Mouse (Mus musculus): Measurements from ENCODE around the gene Ikzf3. TPM values are rescaled to one million over a fixed set of nuclear protein-coding genes. Genes with fewer than 3 reads are reported as not detected.

Gene Ikzf3
- polyA plus RNA-seq, 1 experiment from 2014 or later, result not detected

GRCm38 (mm10) chr11:98473916-98474479, 71.8 kb downstream of the Ikzf3 start:
- no peaks in the 10 kb centered on the region for H3K4me1 ChIP-seq (replicated peaks; ENCODE audit: control insufficient read depth, insufficient read depth, low read length)
- no peaks in the 10 kb centered on the region for H3K36me3 ChIP-seq (ENCODE audit: control insufficient read depth, insufficient read depth)
- no peak for ATAC-seq
- H3K4me2 ChIP-seq (ENCODE audit: low read length), result no peak overlapping the region
- no peak overlapping the region for H3K27ac ChIP-seq (ENCODE audit: low read length)
- H3K9ac ChIP-seq (replicated peaks; ENCODE audit: low read depth, low read length), result no peak overlapping the region
- 60% methylated on average over 8 of the region's 8 CpGs for WGBS
- H3K27me3 ChIP-seq (replicated peaks; ENCODE audit: control insufficient read depth, insufficient read depth, low read length), result no peaks in the 10 kb centered on the region
- no peaks in the 10 kb centered on the region for H3K9me3 ChIP-seq (ENCODE audit: control insufficient read depth, low read length)
- H3K4me3 ChIP-seq (replicated peaks; ENCODE audit: low read length), result no peak overlapping the region

GRCm38 (mm10) chr11:98472696-98473095, 73.1 kb downstream of the Ikzf3 start:
- ATAC-seq, result no peak
- Histone ChIP-seq H3K4me1 (replicated peaks; ENCODE audit: control insufficient read depth, insufficient read depth, low read length) (no peaks in the 10 kb centered on the region), H3K4me3 (replicated peaks; ENCODE audit: low read length) (no peak overlapping the region), H3K9me3 (ENCODE audit: control insufficient read depth, low read length) (no peaks in the 10 kb centered on the region), H3K36me3 (ENCODE audit: control insufficient read depth, insufficient read depth) (no peaks in the 10 kb centered on the region), H3K27ac (ENCODE audit: low read length) (no peak overlapping the region), H3K4me2 (ENCODE audit: low read length) (no peak overlapping the region), H3K27me3 (replicated peaks; ENCODE audit: control insufficient read depth, insufficient read depth, low read length) (no peaks in the 10 kb centered on the region), H3K9ac (replicated peaks; ENCODE audit: low read depth, low read length) (no peak overlapping the region)
- WGBS, result 42% methylated on average over 4 of the region's 4 CpGs

- Histone ChIP-seq H3K4me2 (ENCODE audit: low read length) (no peak overlapping the region), H3K36me3 (ENCODE audit: control insufficient read depth, insufficient read depth) (no peaks in the 10 kb centered on the region), H3K27ac (ENCODE audit: low read length) (no peak overlapping the region), H3K9ac (replicated peaks; ENCODE audit: low read depth, low read length) (no peak overlapping the region), H3K27me3 (replicated peaks; ENCODE audit: control insufficient read depth, insufficient read depth, low read length) (no peaks in the 10 kb centered on the region), H3K4me3 (replicated peaks; ENCODE audit: low read length) (no peak overlapping the region), H3K9me3 (ENCODE audit: control insufficient read depth, low read length) (no peaks in the 10 kb centered on the region), H3K4me1 (replicated peaks; ENCODE audit: control insufficient read depth, insufficient read depth, low read length) (no peaks in the 10 kb centered on the region)
- ATAC-seq, result no peak
- WGBS, result 81% methylated on average over 6 of the region's 6 CpGs
Observed at GRCm38 (mm10) chr11:98470795-98471194, 75.0 kb downstream of the Ikzf3 start.

GRCm38 (mm10) chr11:98469761-98470714, 75.8 kb downstream of the Ikzf3 start:
- Histone ChIP-seq H3K27me3 (replicated peaks; ENCODE audit: control insufficient read depth, insufficient read depth, low read length) (no peaks in the 10 kb centered on the region), H3K36me3 (ENCODE audit: control insufficient read depth, insufficient read depth) (no peaks in the 10 kb centered on the region), H3K27ac (ENCODE audit: low read length) (no peak overlapping the region), H3K4me2 (ENCODE audit: low read length) (no peak overlapping the region), H3K9ac (replicated peaks; ENCODE audit: low read depth, low read length) (no peak overlapping the region), H3K4me1 (replicated peaks; ENCODE audit: control insufficient read depth, insufficient read depth, low read length) (no peaks in the 10 kb centered on the region), H3K4me3 (replicated peaks; ENCODE audit: low read length) (no peak overlapping the region), H3K9me3 (ENCODE audit: control insufficient read depth, low read length) (no peaks in the 10 kb centered on the region)
- WGBS, result 84% methylated on average over 22 of the region's 22 CpGs
- no peak for ATAC-seq

GRCm38 (mm10) chr11:98464516-98464915, 81.3 kb downstream of the Ikzf3 start:
- ATAC-seq, result no peak

GRCm38 (mm10) chr11:98463911-98464310, 81.9 kb downstream of the Ikzf3 start:
- no peak for ATAC-seq
- no peak overlapping the region for H3K4me2 ChIP-seq (ENCODE audit: low read length)
- no peak overlapping the region for H3K4me3 ChIP-seq (replicated peaks; ENCODE audit: low read length)
- no peak overlapping the region for H3K27ac ChIP-seq (ENCODE audit: low read length)
- peaks cover 9% of the 10 kb centered on the region for H3K27me3 ChIP-seq (replicated peaks; ENCODE audit: control insufficient read depth, insufficient read depth, low read length)
- no peaks in the 10 kb centered on the region for H3K4me1 ChIP-seq (replicated peaks; ENCODE audit: control insufficient read depth, insufficient read depth, low read length)
- no peaks in the 10 kb centered on the region for H3K36me3 ChIP-seq (ENCODE audit: control insufficient read depth, insufficient read depth)
- H3K9ac ChIP-seq (replicated peaks; ENCODE audit: low read depth, low read length), result no peak overlapping the region
- WGBS, result 87% methylated on average over 9 of the region's 9 CpGs
- no peaks in the 10 kb centered on the region for H3K9me3 ChIP-seq (ENCODE audit: control insufficient read depth, low read length)

More at GRCm38 (mm10) chr11:98464516-98464915, 81.3 kb downstream of the Ikzf3 start:
- Histone ChIP-seq H3K9me3 (ENCODE audit: control insufficient read depth, low read length) (no peaks in the 10 kb centered on the region), H3K27me3 (replicated peaks; ENCODE audit: control insufficient read depth, insufficient read depth, low read length) (peaks cover 3% of the 10 kb centered on the region), H3K36me3 (ENCODE audit: control insufficient read depth, insufficient read depth) (no peaks in the 10 kb centered on the region), H3K4me2 (ENCODE audit: low read length) (no peak overlapping the region), H3K9ac (replicated peaks; ENCODE audit: low read depth, low read length) (no peak overlapping the region), H3K27ac (ENCODE audit: low read length) (no peak overlapping the region), H3K4me1 (replicated peaks; ENCODE audit: control insufficient read depth, insufficient read depth, low read length) (no peaks in the 10 kb centered on the region), H3K4me3 (replicated peaks; ENCODE audit: low read length) (no peak overlapping the region)
- 74% methylated on average over 6 of the region's 6 CpGs for WGBS

GRCm38 (mm10) chr11:98462255-98462654, 83.6 kb downstream of the Ikzf3 start:
- no peaks in the 10 kb centered on the region for H3K9me3 ChIP-seq (ENCODE audit: control insufficient read depth, low read length)
- no peak overlapping the region for H3K27ac ChIP-seq (ENCODE audit: low read length)
- WGBS, result 91% methylated on average over 6 of the region's 6 CpGs
- H3K9ac ChIP-seq (replicated peaks; ENCODE audit: low read depth, low read length), result no peak overlapping the region
- peaks cover 20% of the 10 kb centered on the region for H3K27me3 ChIP-seq (replicated peaks; ENCODE audit: control insufficient read depth, insufficient read depth, low read length)
- H3K36me3 ChIP-seq (ENCODE audit: control insufficient read depth, insufficient read depth), result no peaks in the 10 kb centered on the region
- no peak for ATAC-seq
- peaks cover under 1% of the 10 kb centered on the region for H3K4me1 ChIP-seq (replicated peaks; ENCODE audit: control insufficient read depth, insufficient read depth, low read length)
- H3K4me3 ChIP-seq (replicated peaks; ENCODE audit: low read length), result no peak overlapping the region
- H3K4me2 ChIP-seq (ENCODE audit: low read length), result no peak overlapping the region

GRCm38 (mm10) chr11:98461109-98461720, 84.6 kb downstream of the Ikzf3 start:
- ATAC-seq, result no peak
- no peak overlapping the region for H3K9ac ChIP-seq (replicated peaks; ENCODE audit: low read depth, low read length)
- peaks cover 2% of the 10 kb centered on the region for H3K4me1 ChIP-seq (replicated peaks; ENCODE audit: control insufficient read depth, insufficient read depth, low read length)
- peaks cover 20% of the 10 kb centered on the region for H3K27me3 ChIP-seq (replicated peaks; ENCODE audit: control insufficient read depth, insufficient read depth, low read length)
- no peak overlapping the region for H3K4me2 ChIP-seq (ENCODE audit: low read length)
- WGBS, result 61% methylated on average over 6 of the region's 6 CpGs
- H3K9me3 ChIP-seq (ENCODE audit: control insufficient read depth, low read length), result no peaks in the 10 kb centered on the region
- no peaks in the 10 kb centered on the region for H3K36me3 ChIP-seq (ENCODE audit: control insufficient read depth, insufficient read depth)
- H3K4me3 ChIP-seq (replicated peaks; ENCODE audit: low read length), result no peak overlapping the region
- H3K27ac ChIP-seq (ENCODE audit: low read length), result no peak overlapping the region

GRCm38 (mm10) chr11:98459860-98460259, 86.0 kb downstream of the Ikzf3 start:
- ATAC-seq, result no peak
- Histone ChIP-seq H3K4me3 (replicated peaks; ENCODE audit: low read length) (no peak overlapping the region), H3K27me3 (replicated peaks; ENCODE audit: control insufficient read depth, insufficient read depth, low read length) (peaks cover 20% of the 10 kb centered on the region), H3K4me2 (ENCODE audit: low read length) (no peak overlapping the region), H3K9ac (replicated peaks; ENCODE audit: low read depth, low read length) (no peak overlapping the region), H3K27ac (ENCODE audit: low read length) (no peak overlapping the region), H3K9me3 (ENCODE audit: control insufficient read depth, low read length) (no peaks in the 10 kb centered on the region), H3K36me3 (ENCODE audit: control insufficient read depth, insufficient read depth) (no peaks in the 10 kb centered on the region), H3K4me1 (replicated peaks; ENCODE audit: control insufficient read depth, insufficient read depth, low read length) (peaks cover 2% of the 10 kb centered on the region)
- WGBS, result 83% methylated on average over 9 of the region's 9 CpGs

Data from forebrain, embryonic 16.5 days (tissue).